Mouse (Mus musculus) embryonic fibroblast, embryonic 13.5 days (primary cell): ENCODE measurements at regions not wholly inside any gene's neighbourhood (a gene's known extent, or its start where the extent isn't known, plus 50 kb on each side); places are given as distances from the start of the nearest gene placed in this dataset.

Experiments used
- H3K27ac ChIP-seq: 2 replicates; pipeline ENCODE4 v1.5.1; 2012; ENCODE audit warnings: low read length, control low read depth, inconsistent platforms; ENCODE audit not compliant: insufficient read depth
- H3K4me1 ChIP-seq: 2 replicates; pipeline ENCODE4 v1.6.1; 2011; ENCODE audit warnings: low read length; ENCODE audit not compliant: control insufficient read depth, insufficient read depth
- H3K4me3 ChIP-seq: 2 replicates; pipeline ENCODE4 v1.5.1; 2011; ENCODE audit warnings: mild to moderate bottlenecking, control low read depth, low read length; ENCODE audit not compliant: insufficient read depth
- CTCF ChIP-seq: IDR thresholded peaks from 2 replicates; pipeline ENCODE4 v1.5.1; 2011; ENCODE audit warnings: mild to moderate bottlenecking, control low read depth, low read length, moderate library complexity, borderline replicate concordance; ENCODE audit not compliant: insufficient read depth
- POLR2A ChIP-seq: IDR thresholded peaks from 2 replicates; pipeline ENCODE4 v1.6.1; 2011; ENCODE audit warnings: low read depth, mild to moderate bottlenecking, control low read depth, low read length, moderate library complexity

GRCm38 (mm10) chr13:70003591-70003990 is 201.4 kb downstream of the Med10 start:
- Histone ChIP-seq H3K27ac (no peak overlapping the region), H3K4me1 (no peaks in the 10 kb centered on the region), H3K4me3 (no peak overlapping the region)
- TF ChIP-seq CTCF (no peak), POLR2A (no peak)

GRCm38 (mm10) chr13:70012123-70012522 is 209.9 kb downstream of the Med10 start:
- no peak overlapping the region for H3K4me3 ChIP-seq
- no peak overlapping the region for H3K27ac ChIP-seq
- no peaks in the 10 kb centered on the region for H3K4me1 ChIP-seq
- TF ChIP-seq POLR2A (no peak), CTCF (no peak)

GRCm38 (mm10) chr13:70015183-70015582 is 213.0 kb downstream of the Med10 start:
- H3K4me3 ChIP-seq = no peak overlapping the region
- H3K4me1 ChIP-seq = no peaks in the 10 kb centered on the region
- TF ChIP-seq CTCF = no peak
- TF ChIP-seq POLR2A = no peak
- H3K27ac ChIP-seq = no peak overlapping the region

- no peak overlapping the region for H3K4me3 ChIP-seq
- H3K27ac ChIP-seq = no peak overlapping the region
- TF ChIP-seq CTCF = no peak
- no peaks in the 10 kb centered on the region for H3K4me1 ChIP-seq
Measured at GRCm38 (mm10) chr13:70017535-70017934, 215.3 kb downstream of the Med10 start.

GRCm38 (mm10) chr13:70019999-70020838 is 218.0 kb downstream of the Med10 start:
- Histone ChIP-seq H3K4me3 (no peak overlapping the region), H3K4me1 (no peaks in the 10 kb centered on the region), H3K27ac (no peak overlapping the region)
- no peak for TF ChIP-seq POLR2A
- TF ChIP-seq CTCF = no peak

GRCm38 (mm10) chr13:70033249-70033648 is 231.1 kb downstream of the Med10 start:
- TF ChIP-seq CTCF (no peak), POLR2A (no peak)
- no peak overlapping the region for H3K4me3 ChIP-seq
- H3K27ac ChIP-seq = no peak overlapping the region
- no peaks in the 10 kb centered on the region for H3K4me1 ChIP-seq

GRCm38 (mm10) chr13:70033763-70034162 is 231.6 kb downstream of the Med10 start:
- Histone ChIP-seq H3K27ac (no peak overlapping the region), H3K4me3 (no peak overlapping the region), H3K4me1 (no peaks in the 10 kb centered on the region)
- TF ChIP-seq CTCF (no peak), POLR2A (no peak)

- TF ChIP-seq POLR2A = no peak
- TF ChIP-seq CTCF = no peak
- Histone ChIP-seq H3K4me1 (no peaks in the 10 kb centered on the region), H3K27ac (no peak overlapping the region), H3K4me3 (no peak overlapping the region)
Measured at GRCm38 (mm10) chr13:70037985-70038667, 235.9 kb downstream of the Med10 start.

- H3K4me1 ChIP-seq = no peaks in the 10 kb centered on the region
- TF ChIP-seq POLR2A (no peak), CTCF (no peak)
- H3K4me3 ChIP-seq = no peak overlapping the region
- no peak overlapping the region for H3K27ac ChIP-seq
Measured at GRCm38 (mm10) chr13:70057920-70058319, 255.7 kb downstream of the Med10 start.

GRCm38 (mm10) chr13:70061363-70061945 is 259.3 kb downstream of the Med10 start:
- Histone ChIP-seq H3K27ac (no peak overlapping the region), H3K4me1 (no peaks in the 10 kb centered on the region)

More at GRCm38 (mm10) chr13:70061363-70061945, 259.3 kb downstream of the Med10 start:
- no peak overlapping the region for H3K4me3 ChIP-seq
- no peak for TF ChIP-seq CTCF
- TF ChIP-seq POLR2A = no peak
